Mouse (Mus musculus) MEL (cell line): ENCODE results near the gene Tgfbr3. TPM values are rescaled to one million over a fixed set of nuclear protein-coding genes. Genes with fewer than 3 reads are reported as not detected.

ENCODE experiments used
- DNase-seq: peaks from one replicate; pipeline ENCODE4 v3.0.0; 2011; ENCODE audit warnings: low read depth, low spot score
- H3K27ac ChIP-seq: 2 replicates; pipeline ENCODE4 v1.5.1; 2012; ENCODE audit warnings: low read depth, mild to moderate bottlenecking, control low read depth, low read length, moderate library complexity; ENCODE audit not compliant: control insufficient read depth
- H3K27me3 ChIP-seq, 2 experiments: fragments of 150-350 bp in 1 of 2; sonication (generic) in 1 of 2; 2 replicates each; pipeline ENCODE4 v1.6.1; 2012; ENCODE audit warnings: low read length in 2 of 2, mild to moderate bottlenecking in 2 of 2, improper control_type of control experiment in 1 of 2, moderate library complexity in 1 of 2; ENCODE audit not compliant: insufficient read depth in 2 of 2, control insufficient read depth in 1 of 2
- H3K36me3 ChIP-seq, 2 experiments: 2 replicates each; pipeline ENCODE4 v1.6.1; 2012 to 2014; ENCODE audit warnings: low read length in 2 of 2, improper control_type of control experiment in 1 of 2, inconsistent platforms in 1 of 2, mild to moderate bottlenecking in 1 of 2; ENCODE audit not compliant: insufficient read depth in 2 of 2, control insufficient read depth in 1 of 2
- H3K4me1 ChIP-seq, 2 experiments: fragments of 150-350 bp in 1 of 2; sonication (generic) in 1 of 2; 2 replicates each; pipeline ENCODE4 v1.6.1; 2012; ENCODE audit warnings: low read length in 2 of 2, improper control_type of control experiment in 1 of 2, mild to moderate bottlenecking in 1 of 2; ENCODE audit not compliant: insufficient read depth in 2 of 2, control insufficient read depth in 1 of 2
- H3K4me3 ChIP-seq, 2 experiments: fragments of 150-350 bp in 1 of 2; sonication (generic) in 1 of 2; 2 replicates each; pipeline ENCODE4 v1.5.1; 2012; ENCODE audit warnings: low read depth in 2 of 2, low read length in 2 of 2, mild to moderate bottlenecking in 2 of 2, moderate library complexity in 2 of 2, control low read depth in 1 of 2, improper control_type of control experiment in 1 of 2; ENCODE audit not compliant: control insufficient read depth in 1 of 2, insufficient read depth in 1 of 2
- H3K79me2 ChIP-seq: 2 replicates; pipeline ENCODE4 v1.6.1; 2012; ENCODE audit warnings: mild to moderate bottlenecking, low read length, moderate library complexity; ENCODE audit not compliant: control insufficient read depth, poor library complexity, insufficient read depth
- H3K9ac ChIP-seq: 2 replicates; pipeline ENCODE4 v1.6.1; 2012; ENCODE audit warnings: low read depth, mild to moderate bottlenecking, control low read depth, low read length, moderate library complexity; ENCODE audit not compliant: control insufficient read depth, poor library complexity, severe bottlenecking
- H3K9me3 ChIP-seq: fragments of 150-350 bp; sonication (generic); replicated peaks from 2 replicates; pipeline ENCODE4 v1.6.1; 2012; ENCODE audit warnings: mild to moderate bottlenecking, low read length, improper control_type of control experiment, moderate library complexity; ENCODE audit not compliant: insufficient read depth
- BHLHE40 ChIP-seq: IDR thresholded peaks from 2 replicates; pipeline ENCODE4 v1.6.1; 2012; ENCODE audit warnings: low read depth, mild to moderate bottlenecking, inconsistent platforms, low read length, improper control_type of control experiment, borderline replicate concordance
- CHD1 ChIP-seq: IDR thresholded peaks from 2 replicates; pipeline ENCODE4 v1.6.1; 2012; ENCODE audit warnings: low read depth, mild to moderate bottlenecking, inconsistent platforms, low read length, improper control_type of control experiment
- CHD2 ChIP-seq: IDR thresholded peaks from 2 replicates; pipeline ENCODE4 v1.6.1; 2011; ENCODE audit warnings: low read length, improper control_type of control experiment
- CTCF ChIP-seq, 3 experiments: IDR thresholded peaks in 2 of 3; conservative IDR thresholded peaks in 1 of 3; 2 replicates each; pipeline ENCODE4 v1.5.1; 2011 to 2012; ENCODE audit warnings: low read length in 3 of 3, low read depth in 2 of 3, mild to moderate bottlenecking in 2 of 3, improper control_type of control experiment in 1 of 3, inconsistent platforms in 1 of 3, mixed read lengths in 1 of 3, moderate library complexity in 1 of 3; ENCODE audit not compliant: control insufficient read depth in 1 of 3, insufficient read depth in 1 of 3, poor library complexity in 1 of 3, severe bottlenecking in 1 of 3
- E2F4 ChIP-seq: IDR thresholded peaks from 2 replicates; pipeline ENCODE4 v1.6.1; 2011; ENCODE audit warnings: low read depth, low read length, improper control_type of control experiment, borderline replicate concordance
- ELF1 ChIP-seq: IDR thresholded peaks from 2 replicates; pipeline ENCODE4 v1.6.1; 2014; ENCODE audit warnings: low read depth, mild to moderate bottlenecking, inconsistent platforms, low read length, improper control_type of control experiment, moderate library complexity
- EP300 ChIP-seq, 2 experiments: IDR thresholded peaks; 2 replicates each; pipeline ENCODE4 v1.6.1; 2011; ENCODE audit warnings: improper control_type of control experiment in 2 of 2, low read length in 2 of 2, low read depth in 1 of 2, mild to moderate bottlenecking in 1 of 2
- ETS1 ChIP-seq: IDR thresholded peaks from 2 replicates; pipeline ENCODE4 v1.6.1; 2012; ENCODE audit warnings: low read depth, mild to moderate bottlenecking, inconsistent platforms, low read length, improper control_type of control experiment, moderate library complexity
- HCFC1 ChIP-seq: IDR thresholded peaks from 2 replicates; pipeline ENCODE4 v1.6.1; 2012; ENCODE audit warnings: low read depth, mild to moderate bottlenecking, inconsistent platforms, low read length, improper control_type of control experiment, moderate library complexity
- MAFK ChIP-seq: IDR thresholded peaks from 2 replicates; pipeline ENCODE4 v1.6.1; 2011; ENCODE audit warnings: low read depth, mild to moderate bottlenecking, low read length, improper control_type of control experiment, borderline replicate concordance
- MAX ChIP-seq: IDR thresholded peaks from 2 replicates; pipeline ENCODE4 v1.6.1; 2011; ENCODE audit warnings: low read length, improper control_type of control experiment
- MXI1 ChIP-seq: IDR thresholded peaks from 2 replicates; pipeline ENCODE4 v1.6.1; 2011; ENCODE audit warnings: mild to moderate bottlenecking, low read depth, low read length, improper control_type of control experiment
- MYC ChIP-seq: IDR thresholded peaks from 2 replicates; pipeline ENCODE4 v1.6.1; 2011; ENCODE audit warnings: low read depth, mild to moderate bottlenecking, low read length, improper control_type of control experiment, moderate library complexity
- NELFE ChIP-seq: IDR thresholded peaks from 2 replicates; pipeline ENCODE4 v1.6.1; 2011; ENCODE audit warnings: low read depth, low read length, improper control_type of control experiment
- NRF1 ChIP-seq: IDR thresholded peaks from 2 replicates; pipeline ENCODE4 v1.6.1; 2014; ENCODE audit warnings: low read depth, mild to moderate bottlenecking, inconsistent platforms, low read length, improper control_type of control experiment, moderate library complexity; ENCODE audit not compliant: poor library complexity, insufficient read depth, severe bottlenecking
- RAD21 ChIP-seq: IDR thresholded peaks from 2 replicates; pipeline ENCODE4 v1.6.1; 2011; ENCODE audit warnings: mild to moderate bottlenecking, low read depth, low read length, improper control_type of control experiment
- RCOR1 ChIP-seq: IDR thresholded peaks from 2 replicates; pipeline ENCODE4 v1.6.1; 2012; ENCODE audit warnings: low read depth, mild to moderate bottlenecking, inconsistent platforms, low read length, improper control_type of control experiment
- SIN3A ChIP-seq: IDR thresholded peaks from 2 replicates; pipeline ENCODE4 v1.6.1; 2012; ENCODE audit warnings: low read length, improper control_type of control experiment, inconsistent platforms
- SMC3 ChIP-seq: IDR thresholded peaks from 2 replicates; pipeline ENCODE4 v1.6.1; 2011; ENCODE audit warnings: low read depth, low read length, improper control_type of control experiment
- TCF12 ChIP-seq: IDR thresholded peaks from 2 replicates; pipeline ENCODE4 v1.6.1; 2014; ENCODE audit warnings: low read depth, mild to moderate bottlenecking, inconsistent platforms, low read length, improper control_type of control experiment, moderate library complexity
- USF1 ChIP-seq: IDR thresholded peaks from 2 replicates; pipeline ENCODE4 v1.6.1; 2014; ENCODE audit warnings: low read depth, mild to moderate bottlenecking, inconsistent platforms, low read length, improper control_type of control experiment, moderate library complexity
- USF2 ChIP-seq, 2 experiments: IDR thresholded peaks; 2 replicates each; pipeline ENCODE4 v1.6.1; 2011 to 2012; ENCODE audit warnings: improper control_type of control experiment in 2 of 2, low read length in 2 of 2, borderline replicate concordance in 1 of 2, inconsistent platforms in 1 of 2, low read depth in 1 of 2, mild to moderate bottlenecking in 1 of 2; ENCODE audit not compliant: insufficient read depth in 1 of 2
- ZKSCAN1 ChIP-seq: IDR thresholded peaks from 2 replicates; pipeline ENCODE4 v1.6.1; 2012; ENCODE audit warnings: low read depth, mild to moderate bottlenecking, inconsistent platforms, low read length, improper control_type of control experiment, moderate library complexity
- ZMIZ1 ChIP-seq: IDR thresholded peaks from 2 replicates; pipeline ENCODE4 v1.6.1; 2012; ENCODE audit warnings: low read depth, mild to moderate bottlenecking, inconsistent platforms, low read length, improper control_type of control experiment, moderate library complexity
- ZNF384 ChIP-seq: IDR thresholded peaks from 2 replicates; pipeline ENCODE4 v1.6.1; 2012; ENCODE audit warnings: low read depth, mild to moderate bottlenecking, inconsistent platforms, low read length, improper control_type of control experiment
- polyA plus RNA-seq, 2 experiments: library from polyadenylated mRNA; stranded (reverse) in 1 of 2; unstranded in 1 of 2; fragments of >175 nt in 1 of 2; fragments of >200 nt in 1 of 2; gene quantifications; 2 replicates each; pipeline versions ENCODE4 v1.2.1 to v1.2.4; 2012; ENCODE audit warnings: low replicate concordance in 2 of 2, low read depth in 1 of 2; ENCODE audit not compliant: insufficient read length in 2 of 2, insufficient read depth in 1 of 2, missing spikeins in 1 of 2
- total RNA-seq: library from RNA; depleted of rRNA; stranded (reverse); fragments of 300-350 nt; gene quantifications from 2 replicates; pipeline ENCODE4 v1.2.3, GENCODE M21; 2012

The Tgfbr3 gene
- total and polyA plus RNA-seq, 3 experiments, result 3.0 to 5.9 TPM; not detected in 1

GRCm38 (mm10) chr5:107252435-107252834, 37.0 kb downstream of the Tgfbr3 start (continued):
- no peak for TF ChIP-seq ZMIZ1
- TF ChIP-seq CHD1, result no peak
- TF ChIP-seq TCF12, result peak; percentile 97
- TF ChIP-seq, all 39 proteins: peak for 9

GRCm38 (mm10) chr5:107251751-107252305, 37.6 kb downstream of the Tgfbr3 start:
- H3K27me3 ChIP-seq, result no peaks in the 10 kb centered on the region
- DNase-seq, result peak; percentile 75
- peak overlapping the region; percentile 19 to 39 for H3K4me3 ChIP-seq
- peaks cover 0 to 13% of the 10 kb centered on the region in 2 experiments; a peak in 2 of 4 replicates for H3K36me3 ChIP-seq
- H3K79me2 ChIP-seq, result peaks cover 11% of the 10 kb centered on the region
- peaks cover 3 to 21% of the 10 kb centered on the region in 2 experiments for H3K4me1 ChIP-seq
- H3K9ac ChIP-seq, result peak overlapping the region; percentile 64
- H3K9me3 ChIP-seq, result no peaks in the 10 kb centered on the region
- peak overlapping the region; percentile 78 for H3K27ac ChIP-seq
- peak; percentile 51 for TF ChIP-seq MAX
- TF ChIP-seq HCFC1, result no peak
- no peak for TF ChIP-seq NELFE
- peak in 1 of 2 experiments; percentile 33; a peak in 1 of 4 replicates for TF ChIP-seq EP300 (IDR thresholded peaks at IDR 0.05; ENCODE audit: low read depth in 1 of 2, low read length in 2 of 2)
- no peak for TF ChIP-seq CTCF (IDR thresholded peaks at IDR 0.05 in 2 of 3, conservative IDR thresholded peaks at IDR 0.05 in 1 of 3; ENCODE audit: control insufficient read depth in 1 of 3, insufficient read depth in 1 of 3, low read depth in 2 of 3, low read length in 3 of 3, poor library complexity in 1 of 3, severe bottlenecking in 1 of 3)
- no peak for TF ChIP-seq ZNF384
- TF ChIP-seq ETS1, result 0 out of 2 replicates have a peak, but pooled peaks have one; percentile 21
- TF ChIP-seq MYC, result 0 out of 2 replicates have a peak, but pooled peaks have one; percentile 35
- no peak for TF ChIP-seq E2F4
- peak; percentile 27; the same call in 1 of the 2 replicates for TF ChIP-seq BHLHE40
- TF ChIP-seq RCOR1, result peak; percentile 62
- TF ChIP-seq, all 39 proteins: peak for 6

DNA sequence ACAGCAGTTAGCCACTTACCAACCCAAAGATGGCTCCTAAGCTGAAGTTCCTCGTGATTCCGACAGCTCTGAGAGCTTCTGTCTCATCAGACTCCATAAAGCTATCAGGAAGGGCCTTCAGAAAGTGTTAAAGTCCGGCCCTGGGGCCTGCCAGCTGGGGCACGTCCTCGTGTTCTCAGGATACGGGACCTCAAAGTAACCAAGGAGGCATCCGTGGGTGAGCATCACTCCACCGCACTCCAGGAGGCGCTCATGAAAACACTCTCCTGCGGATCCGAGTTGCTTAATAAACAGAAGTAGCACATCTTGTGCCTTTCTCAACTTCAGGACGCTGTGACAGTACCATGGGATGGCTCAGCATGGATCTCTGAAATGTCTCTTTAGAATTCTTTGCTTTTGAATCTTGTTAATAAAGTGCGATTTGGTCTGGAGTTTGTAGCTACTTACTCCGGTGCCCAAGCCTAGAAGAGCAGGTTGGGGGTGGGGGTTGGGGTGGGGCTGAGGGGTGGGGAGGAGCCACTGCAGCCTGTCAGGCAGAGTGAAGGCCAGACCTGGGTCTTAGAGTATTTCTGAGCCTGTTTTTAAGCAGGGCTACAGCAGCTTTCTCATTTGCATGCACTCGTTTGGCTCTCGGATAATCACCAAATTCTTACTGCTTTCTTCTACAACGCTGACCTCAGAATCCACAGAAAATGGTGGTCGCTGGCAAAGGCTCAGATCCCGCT, 38.7 kb downstream of the Tgfbr3 start:
- H3K79me2 ChIP-seq, result peaks cover 13% of the 10 kb centered on the region
- H3K4me3 ChIP-seq, result peak overlapping the region; percentile 65 to 73
- H3K27me3 ChIP-seq, result no peaks in the 10 kb centered on the region
- peaks cover 3 to 21% of the 10 kb centered on the region in 2 experiments for H3K4me1 ChIP-seq
- no peaks in the 10 kb centered on the region for H3K9me3 ChIP-seq
- DNase-seq, result peak; percentile 83
- peak overlapping the region; percentile 70 for H3K9ac ChIP-seq
- H3K27ac ChIP-seq, result peak overlapping the region; percentile 78
- H3K36me3 ChIP-seq, result peaks cover 0 to 13% of the 10 kb centered on the region in 2 experiments; a peak in 3 of 4 replicates
- 0 out of 2 replicates have a peak, but pooled peaks have one; percentile 15 for TF ChIP-seq MYC
- no peak for TF ChIP-seq ELF1
- no peak for TF ChIP-seq ETS1
- peak; percentile 41; the same call in 1 of the 2 replicates for TF ChIP-seq HCFC1
- no peak for TF ChIP-seq USF2 (IDR thresholded peaks at IDR 0.05; ENCODE audit: borderline replicate concordance in 1 of 2, insufficient read depth in 1 of 2, low read depth in 1 of 2, low read length in 2 of 2)
- TF ChIP-seq MAX, result peak; percentile 72
- no peak for TF ChIP-seq ZKSCAN1
- TF ChIP-seq NRF1, result no peak
- TF ChIP-seq MAFK, result no peak
- TF ChIP-seq USF1, result no peak
- TF ChIP-seq SMC3, result peak; percentile 40
- TF ChIP-seq RAD21, result no peak; the same call in 1 of the 2 replicates
- no peak for TF ChIP-seq CHD1
- peak; percentile 82 for TF ChIP-seq MXI1
- TF ChIP-seq BHLHE40, result no peak
- TF ChIP-seq ZMIZ1, result no peak
- no peak for TF ChIP-seq RCOR1
- TF ChIP-seq CHD2, result no peak
- TF ChIP-seq EP300 (IDR thresholded peaks at IDR 0.05; ENCODE audit: low read depth in 1 of 2, low read length in 2 of 2), result no peak
- peak; percentile 56 for TF ChIP-seq SIN3A
